Mouse (Mus musculus): ENCODE results near the gene Csnk2a2. TPM values are rescaled to one million over a fixed set of nuclear protein-coding genes. Genes with fewer than 3 reads are reported as not detected.
A peak's percentile ranks its signal among the peaks of the same experiment; 100 is the strongest.

Csnk2a2 gene
- polyA plus RNA-seq, 1 experiment from 2014 or later: 18.4 TPM

DNA sequence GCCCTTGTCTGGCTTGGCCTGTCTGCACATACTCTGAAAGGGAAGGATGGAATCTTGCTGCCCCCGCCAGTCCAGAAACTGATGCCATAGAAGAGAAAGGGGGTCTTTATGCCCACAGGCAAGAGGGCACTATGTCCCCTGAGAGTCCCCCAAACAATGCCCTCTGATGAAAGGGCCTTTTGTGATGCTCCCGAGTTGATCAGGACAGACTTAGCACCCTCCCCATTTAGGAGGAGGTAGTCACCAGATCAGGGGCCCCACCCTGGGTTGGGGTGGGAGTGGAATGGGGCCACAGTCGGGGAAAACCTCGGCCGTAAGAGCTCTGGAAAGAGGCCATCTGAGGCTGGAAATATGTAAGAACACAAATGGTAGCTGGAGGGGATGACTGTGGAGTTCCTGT lies 92.6 kb downstream of the Csnk2a2 start:
- H3K36me3 ChIP-seq (ENCODE audit: insufficient read depth): no peaks in the 10 kb centered on the region
- no peaks in the 10 kb centered on the region for H3K27me3 ChIP-seq (ENCODE audit: insufficient read depth, low read length)
- no peak for ATAC-seq (ENCODE audit: insufficient read depth)
- 40% methylated on average over 5 of the region's 5 CpGs for WGBS
- no peak overlapping the region for H3K4me3 ChIP-seq (ENCODE audit: low read depth, low read length)
- no peak overlapping the region for H3K9ac ChIP-seq
- DNase-seq: no peak
- H3K4me1 ChIP-seq (ENCODE audit: insufficient read depth): no peaks in the 10 kb centered on the region
- no peaks in the 10 kb centered on the region for H3K9me3 ChIP-seq (ENCODE audit: low read depth, low read length)
- no peak overlapping the region for H3K4me2 ChIP-seq
- TF ChIP-seq CTCF (IDR thresholded peaks at IDR 0.05; ENCODE audit: low read depth): no peak
- peak overlapping the region; percentile 48; the same call in 1 of the 2 replicates for H3K27ac ChIP-seq (ENCODE audit: low read depth)

DNA sequence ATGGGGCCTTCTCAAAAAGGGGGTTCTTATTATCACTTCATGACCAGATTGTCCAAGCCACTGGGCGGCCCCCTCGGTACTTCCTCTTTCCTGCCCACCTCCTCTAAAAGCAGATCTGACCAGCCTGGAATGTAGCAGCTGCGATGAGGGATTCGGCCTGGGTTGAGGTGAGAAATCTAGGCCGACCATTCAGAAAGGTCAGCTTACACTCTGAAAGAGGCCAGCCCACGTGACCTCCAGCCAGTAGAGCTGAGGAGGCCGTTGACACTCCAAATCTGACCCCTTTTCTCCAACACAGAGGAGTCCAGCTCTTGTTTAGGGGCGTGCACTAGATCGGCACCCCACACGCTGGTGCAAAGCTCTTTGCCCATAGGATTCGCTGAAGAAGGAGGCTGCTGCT lies 93.1 kb downstream of the Csnk2a2 start:
- no peak for TF ChIP-seq CTCF (IDR thresholded peaks at IDR 0.05; ENCODE audit: low read depth)
- Histone ChIP-seq H3K9me3 (ENCODE audit: low read depth, low read length) (no peaks in the 10 kb centered on the region), H3K9ac (no peak overlapping the region), H3K4me1 (ENCODE audit: insufficient read depth) (no peaks in the 10 kb centered on the region), H3K4me2 (no peak overlapping the region), H3K4me3 (ENCODE audit: low read depth, low read length) (no peak overlapping the region), H3K27me3 (ENCODE audit: insufficient read depth, low read length) (no peaks in the 10 kb centered on the region), H3K36me3 (ENCODE audit: insufficient read depth) (no peaks in the 10 kb centered on the region), H3K27ac (ENCODE audit: low read depth) (peak overlapping the region; percentile 48; the same call in 1 of the 2 replicates)
- DNase-seq (no peak), ATAC-seq (ENCODE audit: insufficient read depth) (no peak)
- 47% methylated on average over 11 of the region's 11 CpGs for WGBS

Other genes with a start within 250 kb of the Csnk2a2 start
- gene Cngb1, start 183.5 kb downstream of the Csnk2a2 start, polyA plus RNA-seq (2014; fragmentation: Nextera tagmentation; extraction: Ambion mirVana): 0.28 and 0.69 TPM in 2 replicates
- gene Tepp, start 179.5 kb downstream of the Csnk2a2 start, polyA plus RNA-seq (2014; fragmentation: Nextera tagmentation; extraction: Ambion mirVana): 0.37 and 0.53 TPM in 2 replicates
- 9.2 and 10.9 TPM in 2 replicates for gene Zfp319, start 158.1 kb downstream of the Csnk2a2 start, polyA plus RNA-seq (2014; fragmentation: Nextera tagmentation; extraction: Ambion mirVana)
- 32.1 and 34.0 TPM in 2 replicates for gene Usb1, start 157.8 kb downstream of the Csnk2a2 start, polyA plus RNA-seq (2014; fragmentation: Nextera tagmentation; extraction: Ambion mirVana)
- 22.5 and 25.6 TPM in 2 replicates for gene Mmp15, start 137.8 kb downstream of the Csnk2a2 start, polyA plus RNA-seq (2014; fragmentation: Nextera tagmentation; extraction: Ambion mirVana)
- gene Cfap20, start 55.2 kb downstream of the Csnk2a2 start, polyA plus RNA-seq (2014; fragmentation: Nextera tagmentation; extraction: Ambion mirVana): 162 and 169 TPM in 2 replicates
- gene Ccdc113, start 44.0 kb upstream of the Csnk2a2 start, polyA plus RNA-seq (2014; fragmentation: Nextera tagmentation; extraction: Ambion mirVana): 0.24 and 0.53 TPM in 2 replicates
- gene Prss54, start 86.3 kb upstream of the Csnk2a2 start, polyA plus RNA-seq (2014; fragmentation: Nextera tagmentation; extraction: Ambion mirVana): not detected in 2 replicates
- 26.5 and 31.6 TPM in 2 replicates for gene Gins3, start 143.4 kb upstream of the Csnk2a2 start, polyA plus RNA-seq (2014; fragmentation: Nextera tagmentation; extraction: Ambion mirVana)
- gene Ndrg4, start 186.9 kb upstream of the Csnk2a2 start, polyA plus RNA-seq (2014; fragmentation: Nextera tagmentation; extraction: Ambion mirVana): 11.4 and 14.6 TPM in 2 replicates
- gene Setd6, start 225.8 kb upstream of the Csnk2a2 start, polyA plus RNA-seq (2014; fragmentation: Nextera tagmentation; extraction: Ambion mirVana): 19.9 and 20.4 TPM in 2 replicates